Mouse (Mus musculus) spleen, postnatal 10 days (tissue): ENCODE data around the gene Irs1.

Source experiments
- DNase-seq, 2 experiments: peaks; one replicate each; pipeline ENCODE4 v3.0.0; 2021 to 2022; ENCODE audit warnings: low spot score in 2 of 2

The Irs1 gene

DNA sequence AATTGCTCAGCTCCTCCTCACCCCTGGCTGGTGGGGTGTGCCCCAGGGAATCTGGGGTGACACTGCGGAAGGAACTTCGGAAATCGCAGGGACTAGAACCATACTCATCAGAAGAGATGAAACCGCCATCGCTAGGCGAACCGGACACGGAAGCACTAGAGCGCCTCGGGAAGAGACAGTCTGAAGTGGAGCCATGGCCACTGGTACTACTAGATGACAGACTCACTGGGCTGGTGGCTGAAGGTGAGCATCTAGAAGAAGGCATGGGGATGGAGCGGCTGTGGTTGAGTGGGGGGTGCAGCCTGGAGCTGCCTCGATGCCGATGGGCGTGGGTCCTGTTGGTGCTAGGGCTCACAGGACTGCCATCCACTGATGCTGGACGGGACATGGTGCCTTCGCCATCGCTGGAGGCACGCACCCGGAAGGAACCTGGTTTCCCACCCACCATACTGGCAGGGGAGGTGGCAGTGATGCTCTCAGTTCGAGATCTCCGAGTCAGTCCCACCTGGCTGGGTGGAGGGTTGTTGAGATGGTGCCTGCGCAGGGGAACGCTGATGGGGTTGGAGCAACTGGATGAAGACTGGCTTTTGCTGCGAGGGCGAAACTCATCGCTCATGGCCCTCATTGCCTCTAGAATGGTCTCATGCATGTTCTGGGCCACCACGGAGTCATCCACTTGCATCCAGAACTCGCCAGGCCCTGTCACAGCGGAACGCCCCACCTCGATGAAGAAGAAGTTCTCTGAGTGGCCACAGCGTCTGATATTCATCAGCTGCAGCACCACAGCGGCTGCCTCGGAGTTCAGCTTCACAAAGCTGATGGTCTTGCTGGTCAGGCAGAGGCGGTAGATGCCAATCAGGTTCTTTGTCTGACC is 1.9 kb downstream of the Irs1 start:
- no peak for DNase-seq

DNA sequence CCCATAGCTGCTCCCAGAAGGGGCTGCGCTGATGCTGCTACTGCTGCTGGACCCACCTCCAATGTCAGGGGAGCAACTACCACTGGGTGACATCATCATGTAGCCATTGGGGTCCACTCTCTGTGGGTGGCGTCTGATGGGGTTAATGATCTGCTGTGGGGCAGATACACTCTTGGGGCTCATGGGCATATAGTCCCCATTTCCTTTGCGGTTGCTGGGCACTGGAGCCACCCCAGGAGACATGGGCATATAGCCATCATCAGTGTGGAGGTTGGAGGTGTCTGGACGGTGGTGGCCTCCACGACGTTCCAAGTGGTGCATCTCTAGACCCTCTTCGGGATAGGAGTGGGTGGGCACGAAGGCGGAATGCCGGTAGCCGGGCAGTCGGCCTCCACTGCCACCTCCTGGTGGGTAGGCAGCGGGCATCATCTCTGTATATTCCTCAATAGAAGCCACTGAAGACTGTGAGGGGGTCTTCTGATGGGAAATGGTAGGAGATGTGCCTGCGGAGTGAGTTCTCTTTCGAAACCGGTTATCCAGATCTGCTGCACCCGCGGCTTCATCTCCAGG is 2.7 kb downstream of the Irs1 start:
- no peak for DNase-seq

DNA sequence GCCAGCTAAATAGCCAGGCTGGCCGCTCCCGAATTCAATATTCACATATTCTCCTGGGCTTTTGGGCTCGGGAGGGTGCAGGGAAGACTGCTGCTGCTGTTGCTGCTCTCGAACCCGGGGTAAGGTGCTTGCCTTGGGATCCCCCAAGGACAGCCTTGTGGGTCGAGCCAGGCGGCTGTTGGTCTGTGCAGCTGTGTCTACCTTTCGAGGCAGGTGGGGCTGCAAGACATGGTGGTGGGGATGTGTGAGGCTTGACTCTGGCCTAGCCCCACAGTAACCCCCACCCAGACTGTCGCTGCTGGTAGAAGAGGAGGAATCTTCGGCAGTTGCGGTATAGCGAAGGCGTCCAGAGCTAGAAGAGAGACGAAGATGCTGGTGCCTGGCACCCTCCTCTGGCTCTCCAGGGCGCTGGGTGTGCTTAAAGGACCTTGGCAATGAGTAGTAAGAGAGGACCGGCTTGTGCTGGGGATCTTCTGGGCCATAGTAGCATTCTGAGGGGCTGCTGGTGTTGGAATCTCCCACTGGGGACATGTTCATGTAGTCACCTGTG is 3.4 kb downstream of the Irs1 start:
- no peak for DNase-seq

- DNase-seq, result no peak
Measured at GRCm38 (mm10) chr1:82287052-82287775, 4.0 kb downstream of the Irs1 start.

GRCm38 (mm10) chr1:82286190-82287051 is 4.8 kb downstream of the Irs1 start:
- DNase-seq, result no peak

- no peak for DNase-seq
Measured at GRCm38 (mm10) chr1:82285461-82286189, 5.6 kb downstream of the Irs1 start.

- no peak for DNase-seq
Measured at GRCm38 (mm10) chr1:82284403-82284802, 6.8 kb downstream of the Irs1 start.

- no peak for DNase-seq
Measured at GRCm38 (mm10) chr1:82283901-82284301, 7.3 kb downstream of the Irs1 start.

DNA sequence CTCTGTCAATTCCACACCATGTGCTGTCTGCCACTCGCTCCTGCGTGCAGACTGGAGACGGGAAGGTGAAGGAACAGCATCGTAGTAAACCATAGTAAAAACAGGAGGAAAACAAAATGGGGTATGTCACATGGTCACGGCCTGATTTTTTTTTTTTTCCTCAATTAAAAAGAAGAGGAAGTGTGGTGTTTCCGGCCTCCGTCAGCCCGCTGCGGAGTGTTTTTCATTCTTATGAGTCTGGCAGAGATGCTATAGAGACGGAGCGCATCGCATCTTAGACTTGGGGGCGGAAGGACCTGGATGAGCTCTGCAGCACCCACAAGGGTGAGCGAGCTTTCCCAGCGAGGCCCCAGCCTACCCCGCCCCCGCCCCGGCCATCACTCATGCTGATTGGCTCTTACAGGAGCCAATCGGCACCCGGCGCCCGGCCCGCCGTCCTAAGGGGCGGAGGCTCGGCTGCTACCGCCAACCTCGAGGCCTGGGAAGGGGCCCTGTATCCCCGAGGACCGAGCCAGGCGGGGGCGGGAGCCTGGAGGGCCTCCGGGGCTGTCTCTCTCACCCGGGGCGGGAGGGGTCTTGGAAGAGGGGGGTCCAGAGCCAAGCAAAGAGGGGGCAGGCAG is 8.1 kb downstream of the Irs1 start:
- peak; percentile 49 to 74 for DNase-seq

DNA sequence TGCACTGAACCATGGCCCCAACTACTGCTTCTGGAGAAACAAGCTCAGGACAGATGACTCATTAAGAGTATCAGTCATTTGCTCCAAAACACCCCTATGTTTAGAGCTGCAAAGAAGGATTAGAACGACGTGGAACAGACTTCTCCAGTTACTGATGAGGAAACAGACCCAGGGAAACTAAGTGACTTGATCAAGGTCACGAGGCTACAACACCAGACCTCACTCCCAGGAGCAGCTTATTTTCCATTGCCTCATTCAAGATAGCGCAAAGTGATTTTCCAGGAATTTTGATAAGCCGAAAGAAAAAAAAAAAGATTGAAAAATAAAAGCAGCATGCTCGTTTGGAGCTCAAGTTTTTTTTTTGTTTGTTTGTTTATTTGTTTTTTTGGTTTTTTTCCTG is 9.4 kb downstream of the Irs1 start:
- DNase-seq, result no peak

DNA sequence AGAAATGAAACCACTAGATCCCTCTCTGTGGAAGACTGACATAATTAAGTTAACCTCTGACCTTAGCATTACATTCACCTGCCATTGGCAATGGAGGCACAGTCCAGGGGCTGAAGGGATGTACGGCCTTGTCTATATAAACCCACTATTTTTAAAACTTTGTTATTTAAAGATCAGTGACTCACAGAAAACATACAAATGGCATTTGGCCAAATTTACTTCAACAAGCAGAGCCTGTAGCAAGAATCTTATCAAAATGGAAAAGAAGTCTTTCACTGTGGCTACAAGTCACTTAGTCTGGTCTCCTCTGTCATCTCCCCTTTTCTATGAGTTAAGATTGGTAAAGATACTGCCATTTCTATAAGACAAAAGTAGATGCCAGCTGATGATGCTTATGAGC is 11.4 kb downstream of the Irs1 start:
- DNase-seq, result no peak

GRCm38 (mm10) chr1:82274361-82274760 is 16.9 kb downstream of the Irs1 start:
- DNase-seq, result no peak

GRCm38 (mm10) chr1:82273529-82273928 is 17.7 kb downstream of the Irs1 start:
- DNase-seq, result no peak

GRCm38 (mm10) chr1:82272231-82272630 is 19.0 kb downstream of the Irs1 start:
- no peak for DNase-seq

DNA sequence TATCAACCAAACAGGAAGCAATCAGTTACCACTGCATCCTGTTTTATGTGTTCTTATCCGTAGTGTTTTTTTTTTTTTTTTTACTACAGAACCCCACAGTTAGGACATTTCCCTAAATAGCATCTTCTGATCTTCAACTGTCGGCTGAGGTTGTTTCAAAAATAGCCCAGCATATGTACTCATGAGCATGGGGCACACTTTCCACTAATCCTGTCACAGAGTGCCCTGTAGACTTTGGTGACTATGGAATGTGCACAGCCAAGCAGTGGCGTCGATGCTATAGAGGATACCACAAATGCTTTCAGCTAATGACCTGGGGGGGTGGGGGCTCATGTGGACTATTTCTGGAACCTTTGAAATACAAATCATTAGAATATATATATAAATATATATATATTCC is 23.7 kb downstream of the Irs1 start:
- DNase-seq, result no peak

DNA sequence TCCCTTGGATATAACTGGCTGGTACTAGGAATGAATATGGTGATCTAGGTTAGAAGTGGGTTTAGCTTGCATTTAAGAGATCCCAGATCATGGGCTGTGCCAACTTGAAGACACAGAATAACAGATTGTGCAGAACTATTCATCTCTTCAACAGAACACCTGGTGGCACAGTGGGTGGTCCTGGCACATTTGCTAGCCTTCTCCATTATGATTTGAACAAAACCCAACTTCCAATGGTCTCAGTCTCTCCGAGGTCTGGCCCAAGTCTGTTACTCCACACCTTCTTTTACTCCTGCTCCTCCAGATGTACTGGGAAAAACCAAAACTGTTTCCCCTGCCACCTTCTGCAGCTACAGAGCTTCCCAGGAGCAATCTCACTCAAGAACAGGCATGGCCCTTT is 28.9 kb downstream of the Irs1 start:
- no peak for DNase-seq

GRCm38 (mm10) chr1:82261638-82262037 is 29.6 kb downstream of the Irs1 start:
- DNase-seq, result no peak

- no peak for DNase-seq
Measured at GRCm38 (mm10) chr1:82261053-82261618, 30.1 kb downstream of the Irs1 start.

GRCm38 (mm10) chr1:82260055-82260454 is 31.2 kb downstream of the Irs1 start:
- DNase-seq, result no peak

GRCm38 (mm10) chr1:82258331-82258730 is 32.9 kb downstream of the Irs1 start:
- DNase-seq, result no peak
